Mouse (Mus musculus): ENCODE results near the gene Gcsam.

DNA sequence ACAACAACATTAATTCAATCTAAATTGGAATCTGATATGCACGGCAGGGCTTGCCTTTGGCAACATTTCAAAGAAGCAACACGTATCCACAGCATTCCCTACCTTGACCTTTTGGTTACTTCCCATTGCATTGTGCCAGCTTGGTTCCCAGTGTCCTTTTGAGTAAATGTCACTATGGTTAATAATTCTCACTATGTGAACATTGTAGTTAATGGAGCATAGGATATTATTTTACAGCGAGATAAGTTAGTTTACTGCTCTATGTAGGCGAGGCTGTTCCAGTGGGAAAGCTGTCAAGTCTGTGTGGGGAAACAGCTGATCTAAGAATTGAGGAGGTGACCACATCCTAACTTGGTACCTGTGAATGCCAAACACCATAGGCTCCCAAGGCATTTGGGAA is 59.8 kb downstream of the Gcsam start:
- no peak for TF ChIP-seq CTCF (IDR thresholded peaks at IDR 0.05)
- TF ChIP-seq EP300 (IDR thresholded peaks at IDR 0.05; ENCODE audit: insufficient read depth, low read depth, low read length), result no peak
